Mouse (Mus musculus) lung, embryonic 14.5 days (tissue): ENCODE results near the gene Mrap. TPM values are rescaled to one million over a fixed set of nuclear protein-coding genes. Genes with fewer than 3 reads are reported as not detected.

Experiments
- ATAC-seq: fragments of 200-750 bp; cut with Nextera tagmentation; 2 replicates; pipeline ENCODE4 v1.8.0; 2017; ENCODE audit warnings: mild to moderate bottlenecking, moderate TSS enrichment, moderate library complexity; ENCODE audit not compliant: insufficient read depth
- DNase-seq: peaks from one replicate; pipeline ENCODE4 v3.0.0-alpha.2; 2015
- H3K27ac ChIP-seq: fragments of 300-500 bp; sonication (generic); 2 replicates; pipeline ENCODE4 v1.5.1; 2014; ENCODE audit warnings: low read depth, mild to moderate bottlenecking, moderate library complexity
- H3K27me3 ChIP-seq: fragments of 300-500 bp; sonication (generic); 2 replicates; pipeline ENCODE4 v1.6.1; 2014; ENCODE audit warnings: low read length, control low read depth; ENCODE audit not compliant: insufficient read depth
- H3K36me3 ChIP-seq: fragments of 300-500 bp; sonication (generic); 2 replicates; pipeline ENCODE4 v1.6.1; 2014; ENCODE audit warnings: control low read depth; ENCODE audit not compliant: insufficient read depth
- H3K4me1 ChIP-seq: fragments of 300-500 bp; sonication (generic); 2 replicates; pipeline ENCODE4 v1.6.1; 2014; ENCODE audit warnings: antibody characterized with exemption, control low read depth; ENCODE audit not compliant: insufficient read depth
- H3K4me2 ChIP-seq: fragments of 300-500 bp; sonication (generic); 2 replicates; pipeline ENCODE4 v1.6.1; 2014; ENCODE audit warnings: mild to moderate bottlenecking
- H3K4me3 ChIP-seq: fragments of 300-500 bp; sonication (generic); 2 replicates; pipeline ENCODE4 v1.5.1; 2014; ENCODE audit warnings: low read depth, low read length
- H3K9ac ChIP-seq: fragments of 300-500 bp; sonication (generic); 2 replicates; pipeline ENCODE4 v1.6.1; 2014
- H3K9me3 ChIP-seq: fragments of 300-500 bp; sonication (generic); 2 replicates; pipeline ENCODE4 v1.6.1; 2016; ENCODE audit warnings: low read depth, low read length, control low read depth
- CTCF ChIP-seq: IDR thresholded peaks from 2 replicates; pipeline ENCODE4 v1.5.1; 2016; ENCODE audit warnings: antibody characterized with exemption, low read depth
- WGBS: fragments of 180-500 bp; shearing (Covaris S2); extraction: QIAGEN DNeasy Blood & Tissue Kit; methylation state at CpG from one replicate; pipeline ENCODE4 v1.1.7; 2014; 5-methylcytosine and 5-hydroxymethylcytosine counted together
- polyA plus RNA-seq: library from polyadenylated mRNA; unstranded; fragments of >200 nt; fragmentation: Nextera tagmentation; extraction: Ambion mirVana; gene quantifications from 2 replicates; pipeline ENCODE4 v1.2.1, GENCODE M21; 2014

Gene Mrap
- polyA plus RNA-seq, 1 experiment from 2014 or later, result 0.43 TPM

GRCm38 (mm10) chr16:90792500-90792899, 54.5 kb downstream of the Mrap start:
- Histone ChIP-seq H3K4me2 (no peak overlapping the region), H3K27ac (no peak overlapping the region), H3K9ac (no peak overlapping the region), H3K36me3 (peaks cover 83% of the 10 kb centered on the region), H3K4me3 (no peak overlapping the region), H3K4me1 (no peaks in the 10 kb centered on the region), H3K9me3 (no peaks in the 10 kb centered on the region), H3K27me3 (no peaks in the 10 kb centered on the region)
- no peak for DNase-seq
- no peak for TF ChIP-seq CTCF
- WGBS, result 53% methylated on average over 3 of the region's 3 CpGs
- ATAC-seq, result no peak

GRCm38 (mm10) chr16:90794708-90795107, 56.7 kb downstream of the Mrap start:
- H3K36me3 ChIP-seq, result peaks cover 65% of the 10 kb centered on the region
- H3K4me2 ChIP-seq, result no peak overlapping the region
- ATAC-seq (no peak), DNase-seq (no peak)
- no peak overlapping the region for H3K9ac ChIP-seq
- H3K4me1 ChIP-seq, result no peaks in the 10 kb centered on the region
- H3K9me3 ChIP-seq, result no peaks in the 10 kb centered on the region
- no peak overlapping the region for H3K4me3 ChIP-seq
- no peak for TF ChIP-seq CTCF
- no peak overlapping the region for H3K27ac ChIP-seq
- H3K27me3 ChIP-seq, result no peaks in the 10 kb centered on the region

- no peak for ATAC-seq
- no peaks in the 10 kb centered on the region for H3K27me3 ChIP-seq
- H3K27ac ChIP-seq, result no peak overlapping the region
- H3K4me1 ChIP-seq, result no peaks in the 10 kb centered on the region
- H3K9ac ChIP-seq, result no peak overlapping the region
- WGBS, result 58% methylated on average over 8 of the region's 8 CpGs
- H3K36me3 ChIP-seq, result peaks cover 57% of the 10 kb centered on the region
- H3K4me2 ChIP-seq, result no peak overlapping the region
- H3K9me3 ChIP-seq, result no peaks in the 10 kb centered on the region
- H3K4me3 ChIP-seq, result no peak overlapping the region
- TF ChIP-seq CTCF, result no peak
- peak; percentile 38 for DNase-seq
These were observed 60.4 kb downstream of the Mrap start for GRCm38 (mm10) chr16:90798446-90798845.

- DNase-seq (no peak), ATAC-seq (no peak)
- Histone ChIP-seq H3K4me2 (no peak overlapping the region), H3K27ac (no peak overlapping the region), H3K9me3 (no peaks in the 10 kb centered on the region), H3K36me3 (peaks cover 57% of the 10 kb centered on the region), H3K27me3 (no peaks in the 10 kb centered on the region), H3K4me3 (no peak overlapping the region), H3K4me1 (no peaks in the 10 kb centered on the region), H3K9ac (no peak overlapping the region)
- WGBS, result 64% methylated on average over 5 of the region's 5 CpGs
- TF ChIP-seq CTCF, result no peak
These were observed 60.8 kb downstream of the Mrap start for GRCm38 (mm10) chr16:90798848-90799247.

Other genes starting within 250 kb of the Mrap start
- gene Mis18a, start 10.8 kb upstream of the Mrap start, polyA plus RNA-seq, result 84.8 and 86.2 TPM in 2 replicates
- gene Urb1, start 72.2 kb downstream of the Mrap start, polyA plus RNA-seq, result 10.9 and 11.7 TPM in 2 replicates
- 1.2 and 1.4 TPM in 2 replicates for gene Eva1c, start 88.5 kb downstream of the Mrap start, polyA plus RNA-seq
- gene Cfap298, start 196.9 kb downstream of the Mrap start, polyA plus RNA-seq, result 42.8 and 45.2 TPM in 2 replicates